Mouse (Mus musculus): Measurements from ENCODE around the gene Epha7. TPM values are rescaled to one million over a fixed set of nuclear protein-coding genes. Genes with fewer than 3 reads are reported as not detected.

The Epha7 gene
- total and polyA plus RNA-seq, 3 experiments = not detected

DNA sequence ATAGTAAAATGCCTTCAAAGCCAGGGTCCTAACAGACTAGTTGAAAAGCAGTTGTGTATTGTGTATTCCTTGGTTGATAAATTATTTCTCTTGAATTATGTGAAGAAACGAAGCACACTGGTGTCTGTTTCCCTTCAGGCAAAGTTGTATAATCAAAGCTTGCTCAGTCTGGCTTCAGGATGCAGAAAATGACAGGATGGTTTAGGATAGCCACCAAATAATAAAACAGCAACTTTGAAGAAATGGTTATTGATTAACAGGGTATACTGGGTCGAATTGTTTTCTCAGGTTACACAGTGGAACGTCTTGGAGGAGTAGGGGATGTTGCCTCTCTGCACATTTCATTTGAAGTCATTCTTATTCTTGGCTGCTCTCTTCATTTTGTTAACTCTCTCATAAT lies 77.2 kb downstream of the Epha7 start:
- Histone ChIP-seq H3K36me3 (replicated peaks in 1 of 2; ENCODE audit: control insufficient read depth in 1 of 2, insufficient read depth in 1 of 2, low read length in 1 of 2) (no peaks in the 10 kb centered on the region), H3K79me2 (replicated peaks; ENCODE audit: control insufficient read depth, extremely low read depth, insufficient read depth, poor library complexity, severe bottlenecking) (no peaks in the 10 kb centered on the region), H3K9me3 (replicated peaks; ENCODE audit: low read length) (peaks cover 29% of the 10 kb centered on the region), H3K27ac (ENCODE audit: insufficient read depth, low read depth) (no peak overlapping the region), H3K9ac (ENCODE audit: insufficient read depth, low read depth) (no peak overlapping the region), H3K4me2 (ENCODE audit: insufficient read depth, low read depth, poor library complexity, severe bottlenecking) (no peak overlapping the region), H3K4me1 (ENCODE audit: control insufficient read depth in 1 of 2, insufficient read depth in 2 of 2) (no peaks in the 10 kb centered on the region), H3K27me3 (replicated peaks) (no peaks in the 10 kb centered on the region), H3K4me3 (replicated peaks in 1 of 3; ENCODE audit: low read depth in 2 of 3, low read length in 2 of 3, poor library complexity in 1 of 3) (no peak overlapping the region)
- no peak for DNase-seq (ENCODE audit: extremely low read depth)
- in situ Hi-C loops (cut with MboI; ENCODE audit: low pct_ligation_motif_present, low pct_unique_long_range_greater_than_20kb, low sequenced_read_pairs) (no loop called here), dilution Hi-C loops (cut with MboI; ENCODE audit: extremely low pct_ligation_motif_present, extremely low pct_unique_long_range_greater_than_20kb, low sequenced_read_pairs) (no loop called here)
- TF ChIP-seq MYC (IDR thresholded peaks at IDR 0.05; ENCODE audit: low read depth, low read length) (no peak), GABPA (IDR thresholded peaks at IDR 0.05; ENCODE audit: insufficient replicate concordance, low read depth, low read length) (no peak), SIN3A (IDR thresholded peaks at IDR 0.05; ENCODE audit: low read length) (no peak), E2F4 (IDR thresholded peaks at IDR 0.05; ENCODE audit: insufficient replicate concordance, low read depth, low read length) (no peak)

DNA sequence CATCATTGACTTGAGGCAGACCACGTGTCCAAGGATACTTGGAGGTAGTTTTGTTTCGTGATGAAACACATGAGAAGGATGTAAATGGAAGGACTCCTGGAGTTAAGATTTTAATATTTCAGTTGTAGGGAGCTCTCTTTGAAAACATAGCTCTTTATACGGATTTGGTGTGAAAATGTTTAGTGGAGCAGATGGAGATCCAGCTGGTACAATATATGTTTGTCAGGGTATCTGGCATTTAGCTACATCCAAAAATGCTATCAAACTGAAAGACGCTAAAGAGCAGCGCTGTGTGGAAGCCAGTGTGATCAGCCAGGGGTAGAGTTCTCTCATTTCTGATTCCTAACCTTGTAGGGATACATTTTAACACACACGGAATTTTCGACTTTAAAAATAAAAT lies 82.5 kb downstream of the Epha7 start:
- H3K4me2 ChIP-seq (ENCODE audit: insufficient read depth, low read depth, poor library complexity, severe bottlenecking) = no peak overlapping the region
- H3K4me3 ChIP-seq (replicated peaks in 1 of 3; ENCODE audit: low read depth in 2 of 3, low read length in 2 of 3, poor library complexity in 1 of 3) = no peak overlapping the region
- H3K4me1 ChIP-seq (ENCODE audit: control insufficient read depth in 1 of 2, insufficient read depth in 2 of 2) = no peaks in the 10 kb centered on the region
- H3K9me3 ChIP-seq (replicated peaks; ENCODE audit: low read length) = peaks cover 26% of the 10 kb centered on the region
- no peaks in the 10 kb centered on the region for H3K36me3 ChIP-seq (replicated peaks in 1 of 2; ENCODE audit: control insufficient read depth in 1 of 2, insufficient read depth in 1 of 2, low read length in 1 of 2)
- in situ Hi-C loops (cut with MboI; ENCODE audit: low pct_ligation_motif_present, low pct_unique_long_range_greater_than_20kb, low sequenced_read_pairs) = no loop called here
- TF ChIP-seq JUND (conservative IDR thresholded peaks at IDR 0.05; ENCODE audit: low read depth, low read length) = no peak
- no peak for TF ChIP-seq MXI1 (IDR thresholded peaks at IDR 0.05; ENCODE audit: low read depth, low read length)
- no peak for TF ChIP-seq SIN3A (IDR thresholded peaks at IDR 0.05; ENCODE audit: low read length)
- no peak for DNase-seq (ENCODE audit: extremely low read depth)
- dilution Hi-C loops (cut with MboI; ENCODE audit: extremely low pct_ligation_motif_present, extremely low pct_unique_long_range_greater_than_20kb, low sequenced_read_pairs) = no loop called here
- H3K79me2 ChIP-seq (replicated peaks; ENCODE audit: control insufficient read depth, extremely low read depth, insufficient read depth, poor library complexity, severe bottlenecking) = no peaks in the 10 kb centered on the region
- no peaks in the 10 kb centered on the region for H3K27me3 ChIP-seq (replicated peaks)
- H3K27ac ChIP-seq (ENCODE audit: insufficient read depth, low read depth) = no peak overlapping the region
- H3K9ac ChIP-seq (ENCODE audit: insufficient read depth, low read depth) = no peak overlapping the region

DNA sequence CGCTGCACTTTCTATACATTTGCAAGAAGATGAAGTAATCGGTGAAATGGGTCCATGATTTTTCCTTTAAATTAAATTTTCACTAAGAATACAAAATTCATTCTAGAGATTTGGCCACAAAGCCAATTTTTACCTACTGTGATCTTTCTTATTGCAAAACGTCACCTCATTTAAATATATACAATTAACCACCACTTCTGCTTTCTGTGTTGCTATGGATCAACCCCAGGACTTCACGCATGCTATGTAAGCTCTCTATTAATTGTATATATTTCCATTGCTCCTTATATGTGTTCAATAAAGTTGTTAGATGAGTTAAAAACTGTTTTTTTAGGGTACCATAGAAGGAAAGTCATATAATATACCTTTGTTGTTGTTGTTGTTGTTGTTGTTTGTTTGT lies 86.4 kb downstream of the Epha7 start:
- in situ Hi-C loops (cut with MboI; ENCODE audit: low pct_ligation_motif_present, low pct_unique_long_range_greater_than_20kb, low sequenced_read_pairs) = no loop called here
- no peaks in the 10 kb centered on the region for H3K79me2 ChIP-seq (replicated peaks; ENCODE audit: control insufficient read depth, extremely low read depth, insufficient read depth, poor library complexity, severe bottlenecking)
- no peaks in the 10 kb centered on the region for H3K4me1 ChIP-seq (ENCODE audit: control insufficient read depth in 1 of 2, insufficient read depth in 2 of 2)
- no peak overlapping the region for H3K9ac ChIP-seq (ENCODE audit: insufficient read depth, low read depth)
- dilution Hi-C loops (cut with MboI; ENCODE audit: extremely low pct_ligation_motif_present, extremely low pct_unique_long_range_greater_than_20kb, low sequenced_read_pairs) = no loop called here
- H3K9me3 ChIP-seq (replicated peaks; ENCODE audit: low read length) = peaks cover 30% of the 10 kb centered on the region
- DNase-seq (ENCODE audit: extremely low read depth) = no peak
- no peak overlapping the region for H3K4me2 ChIP-seq (ENCODE audit: insufficient read depth, low read depth, poor library complexity, severe bottlenecking)
- no peak overlapping the region for H3K4me3 ChIP-seq (replicated peaks in 1 of 3; ENCODE audit: low read depth in 2 of 3, low read length in 2 of 3, poor library complexity in 1 of 3)
- no peak overlapping the region for H3K27ac ChIP-seq (ENCODE audit: insufficient read depth, low read depth)
- H3K27me3 ChIP-seq (replicated peaks) = no peaks in the 10 kb centered on the region
- no peaks in the 10 kb centered on the region for H3K36me3 ChIP-seq (replicated peaks in 1 of 2; ENCODE audit: control insufficient read depth in 1 of 2, insufficient read depth in 1 of 2, low read length in 1 of 2)
- no peak for TF ChIP-seq RAD21 (IDR thresholded peaks at IDR 0.05; ENCODE audit: low read depth, low read length)
- no peak for TF ChIP-seq SMC3 (IDR thresholded peaks at IDR 0.05; ENCODE audit: low read depth, low read length)
- TF ChIP-seq IRF4 (IDR thresholded peaks at IDR 0.05; ENCODE audit: low read depth, low read length) = no peak
- TF ChIP-seq SIN3A (IDR thresholded peaks at IDR 0.05; ENCODE audit: low read length) = no peak
- no peak for TF ChIP-seq BHLHE40 (IDR thresholded peaks at IDR 0.05; ENCODE audit: low read depth, low read length)
- TF ChIP-seq UBTF (IDR thresholded peaks at IDR 0.05; ENCODE audit: low read depth, low read length) = no peak
- no peak for TF ChIP-seq PAX5 (IDR thresholded peaks at IDR 0.05; ENCODE audit: low read length)
- no peak for TF ChIP-seq MEF2A (IDR thresholded peaks at IDR 0.05; ENCODE audit: borderline replicate concordance, low read depth, low read length)
- TF ChIP-seq POLR2A (IDR thresholded peaks at IDR 0.05; ENCODE audit: low read depth, low read length) = no peak
- TF ChIP-seq KAT2A (IDR thresholded peaks at IDR 0.05; ENCODE audit: insufficient replicate concordance, low read length) = no peak
- no peak for TF ChIP-seq JUND (conservative IDR thresholded peaks at IDR 0.05; ENCODE audit: low read depth, low read length)
- TF ChIP-seq MAZ (IDR thresholded peaks at IDR 0.05; ENCODE audit: low read depth, low read length) = no peak
- no peak for TF ChIP-seq CTCF (conservative IDR thresholded peaks at IDR 0.05 in 1 of 2, IDR thresholded peaks at IDR 0.05 in 1 of 2; ENCODE audit: low read depth in 2 of 2, low read length in 2 of 2)
- TF ChIP-seq HCFC1 (IDR thresholded peaks at IDR 0.05; ENCODE audit: low read depth, low read length) = no peak
- no peak for TF ChIP-seq ZC3H11A (IDR thresholded peaks at IDR 0.05; ENCODE audit: low read depth, low read length)
- TF ChIP-seq POLR2AphosphoS2 (IDR thresholded peaks at IDR 0.05; ENCODE audit: low read depth, low read length) = no peak

Data from CH12.LX (cell line).